Mouse (Mus musculus) limb, embryonic 12.5 days (tissue): ENCODE measurements around the gene Stk4. TPM values are rescaled to one million over a fixed set of nuclear protein-coding genes. Genes with fewer than 3 reads are reported as not detected.

Experiments
- ATAC-seq: fragments of 200-750 bp; cut with Nextera tagmentation; 2 replicates; pipeline ENCODE4 v1.8.0; 2017; ENCODE audit warnings: low read depth, moderate TSS enrichment; ENCODE audit not compliant: insufficient number of reproducible peaks, insufficient read depth, low FRiP score, low TSS enrichment
- H3K27ac ChIP-seq: fragments of 300-500 bp; sonication (generic); 2 replicates; pipeline ENCODE4 v1.5.1; 2016; ENCODE audit warnings: mild to moderate bottlenecking, moderate library complexity
- H3K27me3 ChIP-seq: fragments of 300-500 bp; sonication (generic); 2 replicates; pipeline ENCODE4 v1.6.1; 2016; ENCODE audit warnings: mild to moderate bottlenecking, moderate library complexity
- H3K36me3 ChIP-seq: fragments of 300-500 bp; sonication (generic); 2 replicates; pipeline ENCODE4 v1.6.1; 2016; ENCODE audit warnings: mild to moderate bottlenecking, moderate library complexity
- H3K4me1 ChIP-seq: fragments of 300-500 bp; sonication (generic); replicated peaks from 2 replicates; pipeline ENCODE4 v1.6.1; 2016
- H3K4me2 ChIP-seq: fragments of 300-500 bp; sonication (generic); 2 replicates; pipeline ENCODE4 v1.6.1; 2016; ENCODE audit warnings: mild to moderate bottlenecking, moderate library complexity
- H3K4me3 ChIP-seq: fragments of 300-500 bp; sonication (generic); replicated peaks from 2 replicates; pipeline ENCODE4 v1.5.1; 2016; ENCODE audit warnings: mild to moderate bottlenecking
- H3K9ac ChIP-seq: fragments of 300-500 bp; sonication (generic); replicated peaks from 2 replicates; pipeline ENCODE4 v1.6.1; 2016; ENCODE audit warnings: mild to moderate bottlenecking, moderate library complexity
- H3K9me3 ChIP-seq: fragments of 300-500 bp; sonication (generic); 2 replicates; pipeline ENCODE4 v1.6.1; 2016; ENCODE audit warnings: mild to moderate bottlenecking, moderate library complexity
- WGBS: fragments of 180-500 bp; shearing (Covaris S2); methylation state at CpG from one replicate; pipeline ENCODE4 v1.1.7; 2016; 5-methylcytosine and 5-hydroxymethylcytosine counted together
- polyA plus RNA-seq: library from polyadenylated mRNA; unstranded; fragments of >200 nt; fragmentation: Nextera tagmentation; extraction: Ambion mirVana; gene quantifications from 2 replicates; pipeline ENCODE4 v1.2.1, GENCODE M21; 2016

Stk4 gene
- polyA plus RNA-seq: 28.2 and 29.6 TPM in 2 replicates

- H3K36me3 ChIP-seq: peaks cover 14% of the 10 kb centered on the region
- no peaks in the 10 kb centered on the region for H3K9me3 ChIP-seq
- peak; percentile 1; the same call in 1 of the 2 replicates for ATAC-seq
- under 1% methylated on average over 45 of the region's 45 CpGs for WGBS
- H3K27ac ChIP-seq: peak within 1 kb of the TSS; percentile 90
- peak within 1 kb of the TSS; percentile 93 for H3K9ac ChIP-seq
- H3K4me3 ChIP-seq: peak within 1 kb of the TSS; percentile 97
- peaks cover 38% of the 10 kb centered on the region for H3K4me1 ChIP-seq
- no peaks in the 10 kb centered on the region for H3K27me3 ChIP-seq
- peak within 1 kb of the TSS; percentile 91 for H3K4me2 ChIP-seq
These were observed at the start of gene Stk4 for GRCm38 (mm10) chr2:164070142-164070764. Gene Stk4 (plus strand): TSS chr2:164070322.

- Histone ChIP-seq H3K36me3 (peaks cover 33% of the 10 kb centered on the region), H3K9ac (no peak overlapping the region), H3K4me3 (no peak overlapping the region), H3K4me2 (no peak overlapping the region), H3K9me3 (no peaks in the 10 kb centered on the region), H3K27me3 (no peaks in the 10 kb centered on the region), H3K4me1 (no peaks in the 10 kb centered on the region), H3K27ac (no peak overlapping the region)
- WGBS: 63% methylated on average over 2 of the region's 2 CpGs
- ATAC-seq: no peak
These were observed 48.0 kb upstream of the Stk4 start for GRCm38 (mm10) chr2:164022104-164022503.

- H3K4me3 ChIP-seq: no peak within 1 kb of the TSS
- ATAC-seq: no peak
- no peak within 1 kb of the TSS for H3K4me2 ChIP-seq
- no peaks in the 10 kb centered on the region for H3K9me3 ChIP-seq
- 80% methylated on average over 16 of the region's 16 CpGs for WGBS
- no peaks in the 10 kb centered on the region for H3K4me1 ChIP-seq
- no peak within 1 kb of the TSS for H3K27ac ChIP-seq
- no peak within 1 kb of the TSS for H3K9ac ChIP-seq
- H3K27me3 ChIP-seq: no peaks in the 10 kb centered on the region
- H3K36me3 ChIP-seq: peaks cover 2% of the 10 kb centered on the region; the same call in 1 of the 2 replicates
These were observed 45.0 kb upstream of the Stk4 start, which contains the start of gene Pabpc1l for GRCm38 (mm10) chr2:164025150-164025549. Gene Pabpc1l (plus strand): TSS chr2:164025450.

- WGBS: 73% methylated on average over 10 of the region's 10 CpGs
- 0 out of 2 replicates have a peak, but pooled peaks cover 3% of the 10 kb centered on the region for H3K9me3 ChIP-seq
- no peaks in the 10 kb centered on the region for H3K4me1 ChIP-seq
These were observed 39.0 kb upstream of the Stk4 start for GRCm38 (mm10) chr2:164031147-164031546.

GRCm38 (mm10) chr2:164032973-164033372, 37.1 kb upstream of the Stk4 start:
- 0 out of 2 replicates have a peak, but pooled peaks cover 3% of the 10 kb centered on the region for H3K9me3 ChIP-seq
- ATAC-seq: no peak
- H3K36me3 ChIP-seq: no peaks in the 10 kb centered on the region
- WGBS: 83% methylated on average over 3 of the region's 3 CpGs
- H3K4me2 ChIP-seq: no peak overlapping the region
- H3K4me1 ChIP-seq: 0 out of 2 replicates have a peak, but pooled peaks cover 4% of the 10 kb centered on the region
- no peak overlapping the region for H3K27ac ChIP-seq
- no peak overlapping the region for H3K4me3 ChIP-seq
- no peaks in the 10 kb centered on the region for H3K27me3 ChIP-seq
- no peak overlapping the region for H3K9ac ChIP-seq

More at GRCm38 (mm10) chr2:164031147-164031546, 39.0 kb upstream of the Stk4 start:
- Histone ChIP-seq H3K27me3 (no peaks in the 10 kb centered on the region), H3K4me2 (no peak overlapping the region), H3K27ac (no peak overlapping the region), H3K36me3 (no peaks in the 10 kb centered on the region), H3K4me3 (no peak overlapping the region), H3K9ac (no peak overlapping the region)
- no peak for ATAC-seq

- Histone ChIP-seq H3K27me3 (no peaks in the 10 kb centered on the region), H3K27ac (0 out of 2 replicates have a peak overlapping the region, but pooled peaks have one; percentile 12), H3K4me3 (no peak overlapping the region), H3K4me1 (0 out of 2 replicates have a peak, but pooled peaks cover 4% of the 10 kb centered on the region), H3K9me3 (0 out of 2 replicates have a peak, but pooled peaks cover 3% of the 10 kb centered on the region), H3K4me2 (no peak overlapping the region), H3K36me3 (no peaks in the 10 kb centered on the region), H3K9ac (no peak overlapping the region)
- 45% methylated on average over 10 of the region's 10 CpGs for WGBS
- peak; percentile 85 for ATAC-seq
These were observed 33.6 kb upstream of the Stk4 start for GRCm38 (mm10) chr2:164036520-164037019.

- H3K27me3 ChIP-seq: no peaks in the 10 kb centered on the region
- no peaks in the 10 kb centered on the region for H3K9me3 ChIP-seq
- H3K4me1 ChIP-seq: 0 out of 2 replicates have a peak, but pooled peaks cover 4% of the 10 kb centered on the region
- no peak for ATAC-seq
- H3K4me3 ChIP-seq: no peak overlapping the region
- no peak overlapping the region for H3K4me2 ChIP-seq
- no peaks in the 10 kb centered on the region for H3K36me3 ChIP-seq
- H3K9ac ChIP-seq: no peak overlapping the region
- WGBS: 85% methylated on average over 1 of the region's 1 CpGs
- no peak overlapping the region for H3K27ac ChIP-seq
These were observed 31.6 kb upstream of the Stk4 start for GRCm38 (mm10) chr2:164038407-164039028.

GRCm38 (mm10) chr2:164040949-164041348, 29.2 kb upstream of the Stk4 start:
- Histone ChIP-seq H3K27me3 (no peaks in the 10 kb centered on the region), H3K27ac (no peak overlapping the region), H3K9me3 (no peaks in the 10 kb centered on the region), H3K36me3 (no peaks in the 10 kb centered on the region), H3K4me3 (no peak overlapping the region), H3K4me2 (no peak overlapping the region), H3K4me1 (0 out of 2 replicates have a peak, but pooled peaks cover 4% of the 10 kb centered on the region), H3K9ac (no peak overlapping the region)
- 86% methylated on average over 6 of the region's 6 CpGs for WGBS
- ATAC-seq: no peak

- Histone ChIP-seq H3K9ac (no peak overlapping the region), H3K4me1 (0 out of 2 replicates have a peak, but pooled peaks cover 2% of the 10 kb centered on the region), H3K4me2 (no peak overlapping the region), H3K36me3 (no peaks in the 10 kb centered on the region), H3K27me3 (no peaks in the 10 kb centered on the region), H3K4me3 (no peak overlapping the region), H3K27ac (no peak overlapping the region), H3K9me3 (no peaks in the 10 kb centered on the region)
- 83% methylated on average over 2 of the region's 2 CpGs for WGBS
- ATAC-seq: no peak
These were observed 28.6 kb upstream of the Stk4 start for GRCm38 (mm10) chr2:164041523-164041922.

- peak; percentile 42; the same call in 1 of the 2 replicates for ATAC-seq
- H3K4me1 ChIP-seq: 0 out of 2 replicates have a peak, but pooled peaks cover 6% of the 10 kb centered on the region
- no peak overlapping the region for H3K27ac ChIP-seq
- H3K9ac ChIP-seq: no peak overlapping the region
- no peaks in the 10 kb centered on the region for H3K9me3 ChIP-seq
- peaks cover 25% of the 10 kb centered on the region for H3K36me3 ChIP-seq
- 2% methylated on average over 15 of the region's 16 CpGs for WGBS
- H3K4me3 ChIP-seq: peak overlapping the region; percentile 34
- peak overlapping the region; percentile 55 for H3K4me2 ChIP-seq
- no peaks in the 10 kb centered on the region for H3K27me3 ChIP-seq
These were observed 22.9 kb upstream of the Stk4 start for GRCm38 (mm10) chr2:164047197-164047690.

GRCm38 (mm10) chr2:164053767-164054166, 16.4 kb upstream of the Stk4 start:
- Histone ChIP-seq H3K9ac (no peak overlapping the region), H3K4me3 (no peak overlapping the region), H3K4me2 (no peak overlapping the region), H3K27me3 (no peaks in the 10 kb centered on the region), H3K36me3 (peaks cover 85% of the 10 kb centered on the region), H3K4me1 (no peaks in the 10 kb centered on the region), H3K27ac (no peak overlapping the region), H3K9me3 (no peaks in the 10 kb centered on the region)
- 89% methylated on average over 8 of the region's 8 CpGs for WGBS
- ATAC-seq: no peak
